Mouse (Mus musculus) R1 (cell line): ENCODE measurements at regions not wholly inside any gene's neighbourhood (a gene's known extent, or its start where the extent isn't known, plus 50 kb on each side); places are given as distances from the start of the nearest gene placed in this dataset.

Experiments used
- DNase-seq: peaks from one replicate; pipeline ENCODE4 v3.0.0-alpha.2; 2018; ENCODE audit warnings: low read depth, low spot score

DNA sequence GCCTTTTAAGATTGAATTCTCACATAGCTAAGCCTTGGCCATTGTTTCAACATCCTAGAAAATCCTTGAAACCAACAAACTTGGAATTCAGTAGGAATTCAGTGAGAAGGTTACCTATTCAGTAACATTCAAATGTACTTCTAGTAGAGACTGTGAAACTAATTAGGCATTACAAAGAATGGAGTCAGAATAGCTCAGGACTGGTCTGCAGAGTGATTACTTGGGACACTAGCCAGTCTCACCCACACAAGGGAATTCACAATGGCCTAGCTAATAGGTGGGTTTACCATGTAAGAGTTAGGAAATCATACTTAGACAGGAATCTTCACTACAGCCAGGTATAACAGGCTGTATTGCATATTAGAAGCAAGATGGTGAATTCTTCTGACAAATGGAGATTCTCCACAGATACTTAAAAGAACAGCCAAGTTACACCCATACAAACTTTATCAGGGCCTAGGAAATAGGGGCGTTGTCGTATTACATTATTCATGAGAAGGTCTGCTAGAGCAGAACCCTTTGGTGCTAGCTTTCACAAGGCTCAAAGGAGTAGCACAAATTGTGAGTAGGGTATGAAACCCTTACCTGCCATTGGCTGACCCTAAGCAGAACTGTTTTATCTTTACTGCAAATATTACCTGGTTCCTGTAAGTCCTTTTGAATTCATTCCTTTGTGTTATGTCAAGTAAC is 113.9 kb upstream of the Gm12887 start:
- peak; percentile 64 for DNase-seq
